Mouse (Mus musculus) brain, embryonic 14.5 days (tissue): ENCODE measurements around the gene Flrt1.

Experiments
- CTCF ChIP-seq: fragments of 200-500 bp; IDR thresholded peaks from 2 replicates; pipeline ENCODE4 v1.5.1; 2012; ENCODE audit warnings: inconsistent platforms, mild to moderate bottlenecking, moderate library complexity, borderline replicate concordance; ENCODE audit not compliant: insufficient read depth, insufficient read length; ENCODE audit errors: extremely low read depth
- POLR2A ChIP-seq: fragments of 200-500 bp; IDR thresholded peaks from 2 replicates; pipeline ENCODE4 v1.6.1; 2012; ENCODE audit warnings: mild to moderate bottlenecking, inconsistent platforms, borderline replicate concordance; ENCODE audit not compliant: poor library complexity, insufficient read depth, insufficient read length, severe bottlenecking; ENCODE audit errors: extremely low read depth

- TF ChIP-seq CTCF (no peak), POLR2A (no peak)
These were observed 1.6 kb upstream of the Flrt1 start for GRCm38 (mm10) chr19:7107174-7107573.
